Mouse (Mus musculus) activated CD4-positive, CD25-positive, alpha-beta regulatory T cell, adult 4 months (primary cell): ENCODE results near the gene Vcan. TPM values are rescaled to one million over a fixed set of nuclear protein-coding genes. Genes with fewer than 3 reads are reported as not detected.
A peak's percentile ranks its signal among the peaks of the same experiment; 100 is the strongest.

Experiments used
- ATAC-seq: one replicate; pipeline ENCODE4 v1.8.0; 2017
- polyA plus RNA-seq, 2 experiments: library from polyadenylated mRNA; unstranded; fragments of 100-300 nt; shearing (Covaris generic); gene quantifications; one replicate each; pipeline ENCODE4 v1.2.1; 2017

Vcan gene
- polyA plus RNA-seq, 2 experiments from 2014 or later = 0.58 TPM; not detected in 1

DNA sequence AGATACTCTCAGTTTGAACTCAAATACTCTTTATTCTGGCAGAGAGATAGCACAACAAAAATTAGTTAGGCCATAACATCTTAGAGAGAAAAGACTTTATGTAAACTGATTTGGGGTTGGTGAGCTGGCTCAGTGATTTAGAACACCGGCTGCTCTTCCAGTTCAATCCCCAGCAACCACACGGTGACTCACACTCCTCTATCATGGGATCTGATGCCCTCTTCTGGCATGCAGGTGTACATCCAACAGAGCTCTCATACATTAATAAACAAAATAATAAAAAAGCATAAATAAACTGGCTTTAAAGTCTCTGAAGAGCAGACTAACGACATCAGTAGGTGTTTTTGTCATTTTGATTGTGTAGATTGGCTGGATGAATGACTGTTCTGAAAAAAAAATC lies 21.8 kb downstream of the Vcan start:
- no peak for ATAC-seq

DNA sequence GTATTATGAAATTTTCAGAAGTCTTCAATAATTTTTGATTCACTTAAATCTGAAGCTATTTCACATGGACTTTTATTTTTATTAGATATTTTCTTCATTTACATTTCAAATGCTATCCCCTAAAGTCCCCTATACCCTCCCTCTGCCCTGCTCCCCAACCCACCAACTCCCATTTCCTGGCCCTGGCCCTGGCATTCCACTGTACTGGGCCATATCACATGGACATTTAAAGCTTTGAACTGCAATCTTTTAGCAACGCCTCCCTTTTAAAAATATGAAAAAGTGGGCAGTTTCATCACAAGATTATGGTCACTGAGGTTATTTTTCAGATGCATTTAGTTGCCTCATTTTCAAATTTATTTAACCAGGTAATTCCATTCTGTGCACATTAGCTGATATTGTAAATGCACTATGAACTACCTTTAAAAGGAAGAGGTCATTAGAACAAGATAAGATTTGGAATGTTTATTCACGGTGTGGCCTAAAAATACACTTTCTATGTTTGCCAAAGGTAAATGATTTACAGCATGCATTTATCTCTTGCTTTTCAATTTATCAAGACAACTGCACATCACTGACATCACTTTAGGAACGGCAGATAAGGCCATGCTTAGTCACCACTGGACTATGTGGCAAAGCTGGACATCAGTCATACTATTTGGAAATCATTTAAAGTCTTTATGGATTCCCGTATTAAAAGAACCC lies 32.7 kb downstream of the Vcan start:
- no peak for ATAC-seq

DNA sequence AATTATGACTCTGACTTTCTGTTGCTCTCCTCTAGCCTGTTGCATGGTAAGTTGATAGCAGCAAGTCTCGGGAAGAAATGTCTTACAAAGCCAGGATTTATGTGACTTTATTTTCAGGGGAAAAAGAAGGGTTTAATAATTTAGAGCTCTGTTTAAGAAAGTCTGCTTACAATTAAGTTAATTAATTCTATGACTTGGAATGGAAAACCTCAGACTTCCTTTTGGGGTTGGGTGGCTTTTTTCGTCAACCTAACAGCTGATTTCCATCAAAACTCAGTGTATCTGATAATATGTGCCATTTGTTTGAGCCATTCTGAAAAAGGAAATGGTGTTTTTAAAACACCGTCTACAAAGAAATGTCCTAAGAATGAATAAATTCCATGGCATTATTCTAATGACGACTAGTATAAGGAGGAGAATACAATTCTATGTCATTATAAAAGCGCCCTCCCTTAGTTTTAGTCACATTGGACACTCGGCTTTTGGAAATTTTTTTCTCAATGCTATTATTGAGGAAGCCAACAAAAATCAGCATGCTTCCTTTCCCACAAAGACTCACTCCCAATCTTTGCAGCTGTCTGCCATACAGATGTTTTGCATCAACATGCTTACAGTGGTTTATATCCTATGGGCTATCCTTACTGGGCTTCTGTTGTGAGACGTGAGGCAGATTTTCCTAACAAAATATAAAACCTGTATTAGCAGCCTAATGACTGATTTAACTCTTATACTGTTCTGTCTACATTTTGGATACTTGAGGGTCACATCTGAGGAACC lies 34.0 kb downstream of the Vcan start:
- no peak for ATAC-seq

DNA sequence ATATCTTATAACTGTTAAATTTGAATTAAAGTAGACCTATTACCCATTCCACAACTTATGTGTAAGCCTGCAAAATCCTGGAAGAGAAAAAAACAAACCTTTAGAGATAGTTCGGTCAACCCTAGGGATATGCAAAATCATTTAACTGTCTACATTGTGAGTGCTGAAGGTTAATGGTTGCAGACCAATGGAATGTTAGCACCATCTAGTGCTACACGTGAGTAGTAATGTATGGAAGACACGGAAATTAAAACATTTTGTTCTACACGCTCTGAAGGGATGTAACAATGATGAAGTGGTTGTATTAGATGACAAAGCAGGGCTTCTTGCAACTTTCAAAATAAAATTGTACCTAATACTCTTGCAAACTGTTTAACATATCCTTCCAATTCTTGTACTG lies 39.9 kb downstream of the Vcan start:
- ATAC-seq = no peak

DNA sequence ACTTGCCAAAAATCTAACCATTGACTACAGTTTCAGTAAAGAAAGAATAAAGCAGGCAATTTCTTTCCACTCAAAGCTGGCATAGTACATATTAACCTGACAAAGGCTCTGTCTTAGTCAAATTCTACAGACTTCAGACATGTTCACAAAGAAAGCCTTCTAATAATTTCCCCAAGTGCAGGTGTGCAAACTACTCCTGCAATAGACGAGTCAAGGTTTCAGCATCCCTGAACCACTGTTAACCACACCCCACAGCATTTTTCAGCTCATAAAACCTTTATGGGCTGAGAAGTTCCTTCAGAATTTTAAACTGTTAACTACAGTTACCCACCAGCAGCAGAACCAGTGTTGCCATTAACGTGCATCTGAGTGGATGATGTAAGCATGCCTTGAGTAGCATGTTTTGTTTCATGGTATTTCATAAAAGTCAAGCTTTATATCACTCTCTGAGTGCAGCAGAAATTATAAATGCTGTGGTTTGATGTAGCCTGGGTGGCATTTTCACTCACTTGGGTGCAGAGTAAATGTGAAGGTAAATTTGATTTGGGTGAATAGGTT lies 42.2 kb downstream of the Vcan start:
- no peak for ATAC-seq

DNA sequence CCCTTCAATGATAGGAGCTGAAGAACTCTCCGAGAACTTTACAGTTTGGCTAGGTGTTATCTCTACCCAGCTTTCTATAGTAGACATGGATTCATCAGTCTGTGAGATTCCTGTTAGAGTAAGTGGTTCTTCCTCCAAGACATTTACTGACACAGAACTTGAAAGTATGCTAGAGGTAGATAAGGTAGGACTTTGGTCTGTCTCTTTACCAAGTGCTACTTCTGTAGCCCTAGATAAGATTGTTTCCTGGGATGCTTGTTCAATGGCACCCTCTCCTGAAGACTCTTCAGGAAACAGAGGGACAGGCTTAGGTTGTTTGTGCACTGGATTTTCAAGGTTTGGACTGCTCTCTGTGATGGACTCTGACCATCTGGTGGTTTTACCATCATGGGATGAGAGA lies 49.7 kb downstream of the Vcan start:
- ATAC-seq = no peak

DNA sequence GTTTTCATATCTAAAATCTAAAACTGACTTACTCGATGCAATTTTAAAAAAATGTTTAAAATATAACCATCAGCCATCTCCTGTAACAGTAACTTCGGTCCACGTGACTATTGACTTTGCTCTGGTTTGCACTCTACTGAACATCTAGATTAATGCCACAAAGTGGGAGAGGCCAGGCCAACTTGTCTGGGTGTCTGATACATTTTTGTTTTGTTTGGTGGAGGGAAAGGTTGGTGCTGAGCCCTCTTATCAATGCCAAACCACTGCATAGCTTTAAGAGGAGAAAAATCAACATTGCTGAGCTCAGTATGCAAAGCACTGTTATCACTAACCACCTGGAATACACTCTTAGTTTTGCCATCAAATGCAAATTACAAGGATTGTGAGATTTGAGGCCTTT lies 58.8 kb downstream of the Vcan start:
- no peak for ATAC-seq

DNA sequence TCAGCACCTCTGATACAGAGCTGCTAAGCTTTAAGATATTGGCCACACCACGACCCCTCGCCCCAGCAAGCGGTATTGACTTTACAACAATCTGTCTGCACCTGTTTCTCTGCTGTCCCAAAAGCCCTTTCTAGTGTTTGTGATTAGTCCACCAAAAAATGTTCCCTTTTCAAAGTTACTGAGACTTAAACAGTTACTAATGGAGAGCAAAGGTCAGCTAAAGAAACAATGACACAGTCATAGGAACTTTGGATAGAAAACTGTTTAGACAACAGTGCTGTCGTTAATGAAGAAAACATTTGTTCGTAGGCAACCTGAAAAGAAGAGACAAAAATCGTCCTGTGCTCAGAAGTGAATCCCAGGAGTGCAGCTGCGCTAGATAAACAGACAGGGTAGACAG lies 60.1 kb downstream of the Vcan start:
- no peak for ATAC-seq

DNA sequence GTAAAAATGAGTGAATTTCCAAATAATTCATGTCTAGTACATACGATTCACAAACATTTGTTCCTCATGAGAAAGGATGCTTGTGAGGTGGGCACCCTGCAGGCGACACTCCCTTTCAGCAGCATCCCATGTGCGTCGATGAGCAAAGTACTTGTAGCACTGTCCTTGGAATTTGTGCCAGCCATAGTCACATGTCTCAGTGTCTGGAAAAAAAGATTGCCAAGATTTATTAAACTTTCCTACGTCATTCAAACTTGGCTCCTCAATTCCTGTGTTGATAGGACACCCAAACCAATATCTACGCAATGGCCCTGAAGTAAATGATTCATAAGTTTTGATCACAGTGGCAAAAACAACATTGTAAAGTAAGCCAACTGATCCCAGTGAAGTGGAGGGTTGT lies 62.6 kb downstream of the Vcan start:
- no peak for ATAC-seq

DNA sequence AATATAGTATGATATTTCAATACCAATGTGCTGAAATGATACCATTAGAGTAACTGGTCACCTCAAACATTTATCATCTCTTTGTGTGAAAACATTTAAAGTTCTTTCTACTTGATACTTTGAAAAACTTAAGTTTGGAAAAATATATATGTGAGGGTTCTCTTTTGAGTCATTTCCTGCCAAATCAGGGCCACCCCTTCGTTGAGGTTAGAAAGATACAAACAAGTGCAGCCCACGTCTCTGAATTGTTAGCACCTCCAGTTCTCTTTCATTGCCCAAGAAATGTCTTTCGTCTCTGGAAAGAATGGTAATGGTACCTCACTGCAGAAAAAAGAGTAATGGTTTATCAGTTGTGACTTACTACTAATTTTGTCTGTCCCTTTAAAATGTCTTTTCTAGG lies 71.8 kb downstream of the Vcan start:
- ATAC-seq = peak; percentile 65

DNA sequence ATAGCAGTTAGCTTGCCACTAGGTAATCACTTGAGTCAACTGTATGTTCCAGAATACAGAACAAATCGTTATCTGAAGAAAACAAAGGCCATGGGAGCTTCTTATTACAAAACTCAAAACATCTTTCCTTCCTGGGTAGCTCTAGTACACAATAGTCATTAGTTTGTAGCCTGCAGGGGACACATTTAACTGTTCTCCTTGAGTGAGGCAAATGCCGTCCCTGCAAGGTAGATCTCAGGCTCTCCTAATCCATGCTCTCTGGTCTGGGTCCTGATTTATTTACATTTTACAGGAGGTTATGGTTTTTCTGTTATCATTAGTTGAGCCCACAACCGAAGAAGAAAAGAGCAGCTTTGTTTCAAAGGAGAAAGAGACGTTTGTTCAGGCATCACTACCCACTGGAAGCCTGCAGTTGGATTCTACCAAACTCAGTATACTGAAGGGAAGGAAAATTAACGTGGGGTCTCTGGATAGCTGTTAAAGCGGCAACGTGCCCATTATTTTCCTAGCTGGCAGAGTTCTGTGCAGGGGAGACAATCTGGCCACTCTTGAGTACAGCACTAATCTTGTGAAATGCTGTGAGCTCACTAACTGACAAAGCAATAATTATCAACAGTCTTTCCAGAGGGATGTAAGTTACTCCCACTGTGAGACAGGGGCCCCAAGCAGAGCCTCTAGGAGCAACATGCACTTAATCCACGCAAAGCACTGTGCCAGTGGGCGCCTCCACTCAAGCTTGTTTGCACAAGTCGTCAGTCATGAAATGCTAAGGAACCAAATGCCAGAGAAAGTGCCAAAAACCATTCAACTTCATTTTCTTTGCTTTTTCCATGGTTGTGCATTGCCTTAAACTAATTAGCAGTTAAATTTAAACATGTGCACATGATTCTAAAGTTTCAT lies 73.1 kb downstream of the Vcan start:
- no peak for ATAC-seq

DNA sequence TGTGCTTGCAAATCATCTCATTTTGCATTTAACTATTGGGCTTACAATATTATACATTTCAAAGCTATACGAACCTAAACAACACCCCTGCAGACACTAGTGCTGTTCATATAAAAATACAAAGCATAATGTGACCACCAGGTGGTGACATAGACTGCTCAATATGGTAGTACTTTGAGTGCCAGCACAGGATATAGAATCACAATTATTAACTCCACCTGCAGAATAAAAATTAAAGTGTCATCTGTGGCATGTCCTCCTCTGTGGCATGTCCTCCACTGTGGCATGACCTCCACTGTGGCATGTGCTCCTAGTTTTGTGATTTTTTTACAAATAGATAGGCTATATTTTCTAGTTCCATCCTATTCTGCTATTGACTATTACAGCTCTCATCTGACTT lies 74.2 kb downstream of the Vcan start:
- peak; percentile 72 for ATAC-seq

DNA sequence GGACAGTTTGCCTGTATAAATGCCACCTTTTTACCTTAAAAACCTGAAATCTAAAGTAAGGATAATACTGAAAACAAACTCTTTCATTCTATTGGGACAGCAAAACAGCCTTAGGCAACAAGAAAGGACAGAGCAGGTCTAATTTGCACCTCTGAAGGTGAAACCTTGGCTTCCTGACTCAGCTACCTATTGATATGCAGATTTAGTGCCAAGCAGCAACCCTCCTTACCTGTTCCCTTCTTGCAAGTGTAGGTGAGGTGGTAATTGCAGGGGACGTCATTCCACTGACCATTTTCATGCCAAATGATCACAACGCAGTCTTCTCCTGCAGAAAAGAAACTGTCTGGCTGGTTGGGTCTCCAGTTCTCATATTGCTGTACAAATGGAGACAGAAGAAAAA lies 80.6 kb downstream of the Vcan start:
- no peak for ATAC-seq

DNA sequence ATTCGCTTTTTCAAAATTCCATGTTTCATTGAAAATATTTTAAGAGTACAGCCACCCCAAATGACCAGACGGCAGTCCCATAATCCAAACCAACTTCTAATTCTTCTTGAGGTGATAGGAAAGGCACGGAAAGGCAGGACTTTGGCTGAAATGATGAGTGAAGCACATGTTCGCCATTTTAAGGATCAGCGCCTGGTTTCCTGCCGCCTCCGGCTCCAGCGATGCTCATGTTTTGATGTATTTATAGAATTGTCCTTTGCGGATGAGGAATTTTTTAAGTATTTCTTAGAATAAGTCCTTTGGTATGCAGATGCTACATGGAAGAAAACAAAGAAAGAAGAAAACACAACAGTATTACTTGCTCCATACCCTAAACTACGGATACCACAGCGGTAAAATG lies 85.3 kb downstream of the Vcan start:
- no peak for ATAC-seq

DNA sequence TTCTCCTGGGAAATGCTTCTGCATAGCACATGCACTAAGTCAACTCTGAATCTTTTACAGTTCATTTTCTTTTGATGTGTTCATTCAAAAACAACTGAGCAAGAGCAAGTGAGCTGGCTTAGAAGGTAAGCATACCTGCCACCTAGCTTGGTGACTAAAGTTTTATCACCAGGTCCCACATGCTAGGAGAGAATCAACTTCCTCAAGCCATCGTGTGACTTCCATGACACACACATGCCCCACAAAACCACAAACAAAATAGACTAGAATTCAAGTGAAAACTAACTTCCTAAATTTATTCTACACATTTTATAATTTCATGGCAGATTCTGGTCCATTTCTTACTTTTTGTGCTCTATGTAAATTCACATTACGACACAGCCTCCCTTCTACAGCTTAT lies 89.0 kb downstream of the Vcan start:
- ATAC-seq = no peak

DNA sequence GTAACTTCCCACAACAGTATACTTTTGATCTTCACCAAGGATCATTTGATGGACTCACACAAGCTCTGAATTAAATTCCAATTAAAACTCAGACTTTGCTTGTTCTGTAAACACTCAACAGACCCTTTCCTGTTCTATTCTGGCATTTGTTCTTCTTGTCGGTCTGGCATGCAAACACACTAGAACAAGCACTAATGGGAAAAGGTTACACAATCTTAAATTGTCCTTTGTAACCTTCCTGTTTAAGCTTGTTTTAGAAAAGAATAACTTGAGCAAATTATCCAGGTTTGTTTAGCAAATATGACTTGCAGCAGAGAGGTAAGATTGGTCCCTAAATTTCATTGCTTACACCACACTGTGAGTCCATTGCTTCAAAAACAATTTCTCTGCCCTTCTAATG lies 89.5 kb downstream of the Vcan start:
- ATAC-seq = no peak

DNA sequence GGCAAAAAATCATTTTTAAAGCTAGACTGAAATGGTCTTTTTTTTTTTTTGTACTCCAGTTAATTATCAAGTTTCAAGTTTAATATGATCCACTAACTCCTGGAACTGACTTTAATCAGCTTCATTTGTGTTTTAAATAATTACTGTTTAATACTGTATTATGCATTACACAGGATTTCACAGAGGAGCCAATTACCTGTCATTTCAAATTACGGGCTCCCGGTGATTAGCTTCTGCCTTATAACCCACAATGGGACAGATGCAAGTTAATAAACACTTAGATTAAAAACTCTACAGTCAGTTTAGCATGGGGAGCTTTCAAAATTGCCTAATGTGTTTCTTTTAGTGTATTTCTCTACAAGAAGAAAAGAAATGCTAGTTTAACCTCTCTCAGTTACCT lies 96.7 kb downstream of the Vcan start:
- ATAC-seq = no peak

DNA sequence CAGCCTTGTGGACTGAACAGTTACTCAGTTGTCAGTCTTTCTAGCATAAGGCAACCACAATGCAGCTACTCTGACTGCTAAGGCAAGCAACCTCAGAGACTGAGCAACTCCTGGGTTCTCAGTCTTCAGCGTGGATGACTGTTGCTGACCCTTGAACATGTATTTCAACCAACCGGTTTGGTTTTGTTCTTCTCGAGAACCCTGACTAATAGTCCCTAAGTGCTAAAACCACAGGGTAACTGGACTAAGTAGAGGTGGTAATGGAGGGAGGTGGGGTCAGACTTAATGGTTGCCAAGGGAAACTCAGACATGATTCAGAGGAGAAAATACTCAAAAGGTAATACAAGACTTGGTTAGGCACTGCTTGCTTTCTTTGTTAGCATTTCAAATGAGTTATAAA lies 105.3 kb downstream of the Vcan start:
- ATAC-seq = no peak

DNA sequence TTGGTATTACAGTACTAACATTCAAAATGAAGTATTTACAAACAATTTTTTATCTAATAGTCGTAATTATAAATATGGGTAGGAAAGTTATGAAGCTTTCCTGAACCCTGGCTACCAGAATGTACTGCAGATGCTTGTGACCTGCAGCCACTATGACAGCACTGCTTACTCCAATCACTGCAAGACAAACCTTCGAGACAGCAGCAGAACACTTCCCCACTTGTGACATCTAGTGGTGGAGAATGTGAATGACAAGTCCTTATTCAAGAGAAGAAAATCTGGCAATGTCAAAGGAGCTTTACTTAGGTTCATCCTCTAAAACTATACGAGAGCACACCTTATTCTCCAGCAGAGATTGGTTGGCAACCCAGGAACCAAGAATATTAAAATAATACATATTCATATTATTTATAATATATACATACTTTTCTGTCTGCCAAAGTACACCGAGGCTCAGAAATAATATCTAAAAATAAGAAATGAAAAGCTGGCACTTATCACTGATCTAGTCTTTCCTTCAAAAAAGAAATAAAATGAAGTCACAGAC lies 108.1 kb downstream of the Vcan start:
- peak; percentile 63 for ATAC-seq

DNA sequence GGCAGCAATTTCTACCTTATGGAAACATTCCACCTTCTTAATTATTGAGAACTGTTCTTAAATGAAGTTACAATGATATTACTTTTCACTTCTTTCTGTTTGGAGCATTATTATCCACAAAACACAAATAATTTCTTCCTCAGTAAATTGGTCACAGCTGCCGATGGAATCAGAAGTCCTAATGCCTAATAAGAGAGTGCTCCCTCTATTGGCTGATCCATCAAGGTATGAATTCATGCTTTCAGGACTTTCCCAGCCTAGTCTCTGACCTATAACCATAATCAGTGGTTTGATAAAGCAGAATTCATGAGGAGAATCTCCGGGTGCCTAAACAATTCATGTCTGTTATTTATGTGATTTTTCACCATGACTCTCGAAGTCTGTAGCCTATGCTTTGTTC lies 123.2 kb downstream of the Vcan start:
- ATAC-seq = no peak

DNA sequence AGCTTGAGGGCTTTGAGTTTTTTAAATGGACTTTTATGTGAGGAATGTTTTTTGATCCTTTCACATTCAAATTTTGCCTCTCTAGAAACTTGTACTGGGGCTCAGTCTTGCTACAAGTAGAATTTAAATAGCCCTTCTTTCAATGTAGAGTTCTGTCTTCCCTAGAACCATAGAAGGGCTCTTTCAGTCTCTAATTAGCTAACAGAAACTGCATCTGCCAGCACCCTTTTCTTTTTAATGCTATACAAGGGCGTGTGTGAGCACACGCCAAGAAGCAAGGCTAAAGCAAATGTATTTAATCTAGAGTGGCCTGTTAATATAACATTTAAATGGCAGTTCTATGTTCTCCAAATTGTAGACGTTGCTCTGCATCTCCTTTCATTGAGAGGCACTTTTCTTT lies 134.9 kb downstream of the Vcan start:
- ATAC-seq = no peak
